Mouse (Mus musculus): ENCODE measurements around the gene Gm42791. TPM values are rescaled to one million over a fixed set of nuclear protein-coding genes. Genes with fewer than 3 reads are reported as not detected.

Gm42791 gene
- polyA plus RNA-seq, 1 experiment from 2014 or later = not detected

GRCm38 (mm10) chr5:148983108-148983664 lies 11.8 kb downstream of the Gm42791 start:
- ChIA-PET CTCF (interaction anchor here (1.0 kb wide), 1 partner anchor 37 kb away, joined by 3 read pairs; no protein-coding TSS in a partner anchor), POLR2A (interaction anchor here (0.7 kb wide), 1 partner anchor 18 kb away, joined by 3 read pairs; no protein-coding TSS in a partner anchor)
- no peaks in the 10 kb centered on the region for H3K27me3 ChIP-seq
- in situ Hi-C loops (cut with MboI; ENCODE audit: low pct_unique_long_range_greater_than_20kb) = no loop called here
- TF ChIP-seq CTCF (IDR thresholded peaks at IDR 0.05) = no peak
- ATAC-seq (no peak), DNase-seq (ENCODE audit: low read depth, low spot score) (no peak)

DNA sequence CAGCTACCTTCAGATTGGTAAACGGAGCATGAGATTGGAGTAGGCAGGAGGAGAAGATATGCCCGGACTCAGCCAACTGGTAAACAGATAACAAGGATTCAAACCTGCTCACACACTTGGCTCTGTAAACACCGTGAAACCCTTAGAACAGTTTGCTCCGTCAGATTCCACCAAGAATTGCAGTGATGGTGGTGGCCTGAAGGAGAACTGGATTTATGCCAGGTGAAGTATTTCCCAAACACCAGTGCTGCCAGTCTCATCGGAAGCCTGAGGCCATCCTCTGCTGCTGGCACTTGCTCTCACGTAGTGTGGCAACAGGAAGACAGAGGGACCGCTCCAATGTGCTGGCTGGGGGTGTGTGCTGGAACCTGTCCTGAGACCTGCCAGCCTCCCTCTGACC lies 12.6 kb downstream of the Gm42791 start:
- ATAC-seq = no peak
- no peak for TF ChIP-seq CTCF (IDR thresholded peaks at IDR 0.05)
- in situ Hi-C loops (cut with MboI; ENCODE audit: low pct_unique_long_range_greater_than_20kb) = no loop called here
- CTCF ChIA-PET = interaction anchor here (1.2 kb wide), 1 partner anchor 55 kb away, joined by 3 read pairs; no protein-coding TSS in a partner anchor
- H3K27me3 ChIP-seq = no peaks in the 10 kb centered on the region
- no peak for DNase-seq (ENCODE audit: low read depth, low spot score)
- POLR2A ChIA-PET = interaction anchor here (0.7 kb wide), 1 partner anchor 19 kb away, joined by 3 read pairs; no protein-coding TSS in a partner anchor

GRCm38 (mm10) chr5:148980607-148981006 lies 14.3 kb downstream of the Gm42791 start:
- no peak for TF ChIP-seq CTCF (IDR thresholded peaks at IDR 0.05)
- in situ Hi-C loops (cut with MboI; ENCODE audit: low pct_unique_long_range_greater_than_20kb) = no loop called here
- no peak for ATAC-seq
- H3K27me3 ChIP-seq = no peaks in the 10 kb centered on the region
- ChIA-PET CTCF (interaction anchor here (0.6 to 1.9 kb wide), 2 partner anchors 11 to 25 kb away, joined by 3 to 6 read pairs; no protein-coding TSS in a partner anchor), POLR2A (interaction anchor here (0.6 to 1.1 kb wide), 2 partner anchors 11 to 35 kb away, joined by 4 to 7 read pairs; no protein-coding TSS in a partner anchor)
- no peak for DNase-seq (ENCODE audit: low read depth, low spot score)

DNA sequence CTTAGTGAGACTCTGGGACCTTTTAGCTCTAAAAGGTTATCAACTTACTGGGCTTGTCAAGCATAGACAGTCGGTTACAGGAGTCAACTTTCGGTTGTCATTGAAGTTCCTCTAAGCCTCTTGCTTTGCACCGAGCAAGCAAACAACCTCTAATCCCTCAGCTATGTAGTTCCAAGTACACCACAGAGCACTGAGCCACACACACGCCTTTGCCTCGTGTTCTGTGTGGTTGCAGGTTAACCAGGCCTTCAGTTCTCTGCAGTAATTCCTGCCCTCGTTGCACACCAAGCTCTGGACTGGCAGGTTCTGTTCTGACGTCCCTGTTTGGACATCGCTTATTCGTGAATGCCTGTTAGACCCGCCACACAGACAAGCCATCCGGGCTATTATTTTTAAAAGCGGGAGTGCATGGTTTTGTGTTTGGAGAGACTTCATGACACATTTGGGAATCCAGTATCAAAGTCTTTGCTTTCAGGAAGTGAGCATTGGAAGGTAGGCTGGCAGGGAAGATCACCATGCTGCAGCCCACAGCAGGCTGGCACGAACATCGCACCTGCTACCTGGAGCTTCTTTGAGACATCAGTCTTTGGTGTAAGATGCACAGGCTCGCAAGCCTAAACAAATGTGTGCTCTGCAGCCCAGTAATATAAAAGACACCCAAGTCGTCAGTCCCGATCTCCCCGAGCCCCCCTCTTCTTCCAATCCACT lies 16.3 kb downstream of the Gm42791 start:
- peak; percentile 89 for ATAC-seq
- no peaks in the 10 kb centered on the region for H3K27me3 ChIP-seq
- ChIA-PET CTCF (interaction anchor here (1.0 to 1.6 kb wide), 3 partner anchors 12 to 48 kb away, joined by 3 to 4 read pairs (median 3); no protein-coding TSS in a partner anchor), POLR2A (interaction anchor here (1.0 to 2.0 kb wide), 5 partner anchors 10 to 17 kb away, joined by 4 to 10 read pairs (median 5); partner anchors contain the start of gene Gm42791)
- in situ Hi-C loops (cut with MboI; ENCODE audit: low pct_unique_long_range_greater_than_20kb) = no loop called here
- DNase-seq (ENCODE audit: low read depth, low spot score) = no peak
- TF ChIP-seq CTCF (IDR thresholded peaks at IDR 0.05) = no peak

- CTCF ChIA-PET = interaction anchor here (1.0 to 1.6 kb wide), 4 partner anchors 13 to 47 kb away, joined by 3 to 4 read pairs (median 3); no protein-coding TSS in a partner anchor
- no peaks in the 10 kb centered on the region for H3K27me3 ChIP-seq
- no peak for TF ChIP-seq CTCF (IDR thresholded peaks at IDR 0.05)
- DNase-seq (ENCODE audit: low read depth, low spot score) (no peak), ATAC-seq (peak; percentile 46)
- POLR2A ChIA-PET = interaction anchor here (0.7 to 2.0 kb wide), 6 partner anchors 9 to 68 kb away, joined by 4 to 10 read pairs (median 4); partner anchors contain the start of gene Gm42791
- in situ Hi-C loops (cut with MboI; ENCODE audit: low pct_unique_long_range_greater_than_20kb) = no loop called here
Measured at GRCm38 (mm10) chr5:148977698-148978457, 17.1 kb downstream of the Gm42791 start.

GRCm38 (mm10) chr5:148976876-148977275 lies 18.1 kb downstream of the Gm42791 start:
- DNase-seq (ENCODE audit: low read depth, low spot score) = no peak
- no peaks in the 10 kb centered on the region for H3K27me3 ChIP-seq
- no peak for ATAC-seq
- in situ Hi-C loops (cut with MboI; ENCODE audit: low pct_unique_long_range_greater_than_20kb) = no loop called here
- CTCF ChIA-PET = interaction anchor here (1.4 to 1.6 kb wide), 2 partner anchors 29 to 46 kb away, joined by 3 read pairs; no protein-coding TSS in a partner anchor
- no peak for TF ChIP-seq CTCF (IDR thresholded peaks at IDR 0.05)
- POLR2A ChIA-PET = no interaction called here

GRCm38 (mm10) chr5:148975035-148975434 lies 19.9 kb downstream of the Gm42791 start:
- no peaks in the 10 kb centered on the region for H3K27me3 ChIP-seq
- no peak for TF ChIP-seq CTCF (IDR thresholded peaks at IDR 0.05)
- ATAC-seq = no peak
- CTCF ChIA-PET = no interaction called here
- in situ Hi-C loops (cut with MboI; ENCODE audit: low pct_unique_long_range_greater_than_20kb) = no loop called here
- POLR2A ChIA-PET = interaction anchor here (0.6 kb wide), 1 partner anchor 572 kb away, joined by 3 read pairs; no protein-coding TSS in a partner anchor
- DNase-seq (ENCODE audit: low read depth, low spot score) = no peak

DNA sequence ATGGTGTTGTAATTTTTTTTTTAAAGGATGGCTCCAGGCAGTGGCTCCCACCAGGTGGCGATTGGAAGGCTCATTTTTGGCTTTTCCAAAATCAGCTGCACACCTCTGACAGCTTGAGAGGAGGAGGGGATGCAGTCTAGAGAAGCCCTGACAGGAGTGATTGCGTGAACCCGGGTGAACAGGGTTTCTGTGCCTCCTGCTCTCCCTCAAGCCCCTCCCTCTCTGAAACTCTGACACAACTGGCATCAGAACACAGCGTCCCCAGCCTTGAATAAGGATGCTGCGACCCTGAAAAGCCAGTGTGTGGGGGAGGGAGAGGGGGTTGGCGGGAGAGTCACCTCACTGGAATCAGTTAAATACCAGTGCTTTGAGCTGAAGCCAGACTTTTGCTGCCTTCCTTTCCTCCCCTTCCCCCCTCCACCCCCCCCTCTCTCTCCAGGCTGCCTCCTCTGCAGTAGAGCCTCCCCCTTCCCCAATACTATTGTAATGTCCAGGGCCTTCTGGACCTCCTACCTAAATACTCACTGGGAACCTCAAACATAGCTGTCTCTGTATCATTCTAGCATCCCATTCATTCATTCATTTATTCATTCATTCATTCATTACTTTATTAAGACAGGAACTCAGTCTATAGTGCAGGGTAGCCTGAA lies 21.8 kb downstream of the Gm42791 start:
- DNase-seq (ENCODE audit: low read depth, low spot score) = no peak
- no peaks in the 10 kb centered on the region for H3K27me3 ChIP-seq
- POLR2A ChIA-PET = no interaction called here
- no peak for TF ChIP-seq CTCF (IDR thresholded peaks at IDR 0.05)
- in situ Hi-C loops (cut with MboI; ENCODE audit: low pct_unique_long_range_greater_than_20kb) = no loop called here
- CTCF ChIA-PET = interaction anchor here (0.6 kb wide), 1 partner anchor 22 kb away, joined by 3 read pairs; no protein-coding TSS in a partner anchor
- ATAC-seq = no peak

- ChIA-PET CTCF (interaction anchor here (1.2 to 1.4 kb wide), 2 partner anchors 32 to 404 kb away, joined by 3 read pairs; no protein-coding TSS in a partner anchor), POLR2A (interaction anchor here (1.3 kb wide), 1 partner anchor 53 kb away, joined by 3 read pairs; no protein-coding TSS in a partner anchor)
- in situ Hi-C loops (cut with MboI; ENCODE audit: low pct_unique_long_range_greater_than_20kb) = no loop called here
- ATAC-seq (no peak), DNase-seq (ENCODE audit: low read depth, low spot score) (no peak)
- no peak for TF ChIP-seq CTCF (IDR thresholded peaks at IDR 0.05)
- H3K27me3 ChIP-seq = no peaks in the 10 kb centered on the region
Measured at GRCm38 (mm10) chr5:148972167-148972566, 22.8 kb downstream of the Gm42791 start.

All from Patski (cell line).